Comparison of ENCODE assay signal across 22 mouse cellular contexts in the genomic region with DNA sequence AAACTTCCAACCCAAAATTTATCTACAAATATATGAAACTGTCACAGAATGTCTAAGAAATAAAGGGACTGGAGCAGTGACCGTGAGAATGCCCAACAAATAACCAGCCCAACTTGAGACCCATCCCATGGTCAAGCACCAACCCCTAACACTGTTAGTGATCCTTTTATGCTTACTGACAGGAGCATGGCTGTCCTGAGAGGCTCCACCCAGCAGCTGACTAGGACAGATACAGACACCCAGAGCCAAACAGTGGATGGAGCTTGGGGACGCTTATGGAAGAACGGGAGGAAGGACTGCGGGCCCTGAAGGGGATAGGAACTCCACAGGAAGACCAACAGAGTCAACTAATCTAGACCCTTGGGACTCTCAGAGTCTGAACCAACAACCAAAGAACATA. TPM values are rescaled to one million over a fixed set of nuclear protein-coding genes. Genes with fewer than 3 reads are reported as not detected.
DNase-seq lines count a peak whose midpoint lies in the region; ATAC-seq lines count a peak whose summit lies in the region.
"Had no signal": no experiment of that assay in that cellular context is flagged by ENCODE, and none has a peak within 500 bp of the region (broad histone marks: within the 10 kb centered on the region; RNA-seq: fewer than 3 reads in every experiment).

No protein-coding gene starts in this region.

- H3K9me3 ChIP-seq in heart, embryonic 10.5 days, result no peaks in the 10 kb centered on the region
- H3K9me3 ChIP-seq in heart, embryonic 11.5 days (replicated peaks; ENCODE audit: control insufficient read depth, low read length), result no peaks in the 10 kb centered on the region
- H3K9me3 ChIP-seq in liver, embryonic 11.5 days (ENCODE audit: control insufficient read depth, low read length), result no peaks in the 10 kb centered on the region
- H3K9me3 ChIP-seq in liver, embryonic 15.5 days (replicated peaks), result no peaks in the 10 kb centered on the region
- H3K9me3 ChIP-seq: embryonic facial prominence, embryonic 12.5 days; embryonic facial prominence, embryonic 15.5 days; hindbrain, embryonic 12.5 days; hindbrain, embryonic 15.5 days had no signal

- H3K9ac ChIP-seq in heart, embryonic 11.5 days (ENCODE audit: low read depth, low read length), result no peak overlapping the region
- no peak overlapping the region for H3K9ac ChIP-seq in liver, embryonic 11.5 days (ENCODE audit: low read depth, low read length)
- H3K9ac ChIP-seq in liver, embryonic 15.5 days, result no peak overlapping the region
- H3K9ac ChIP-seq: embryonic facial prominence, embryonic 12.5 days; embryonic facial prominence, embryonic 15.5 days; forebrain, postnatal 0 days; hindbrain, embryonic 12.5 days; hindbrain, embryonic 15.5 days had no signal

- no peak overlapping the region for H3K27ac ChIP-seq in heart, embryonic 10.5 days
- no peak overlapping the region for H3K27ac ChIP-seq in heart, embryonic 11.5 days (ENCODE audit: low read depth, low read length)
- no peak overlapping the region for H3K27ac ChIP-seq in liver, embryonic 11.5 days (ENCODE audit: low read depth, low read length)
- H3K27ac ChIP-seq in liver, embryonic 15.5 days (replicated peaks), result peak overlapping the region; percentile 33; the same call in 1 of the 2 replicates
- H3K27ac ChIP-seq: embryonic facial prominence, embryonic 12.5 days; embryonic facial prominence, embryonic 15.5 days; hindbrain, embryonic 12.5 days; hindbrain, embryonic 15.5 days had no signal

- peak; percentile 51 for DNase-seq in heart, embryonic 10.5 days (ENCODE audit: low spot score)
- no peak for DNase-seq in liver, embryonic 11.5 days (ENCODE audit: low spot score)
- no peak for DNase-seq in layer of hippocampus, postnatal 36 days
- no peak for DNase-seq in adrenal gland, postnatal 4 days (ENCODE audit: low spot score in 2 of 2)
- DNase-seq in right cerebral cortex, adult 18-20 months, result no peak
- DNase-seq: adrenal gland, postnatal 10 days; adrenal gland, postnatal 36 days; cerebellum, adult 11 months; cerebellum, adult 2 months; cerebellum, adult 9-11 months; cerebellum, postnatal 25 days; forebrain, postnatal 0 days; gastrocnemius, postnatal 25 days; heart, adult 18-20 months had no signal

- H3K4me2 ChIP-seq in heart, embryonic 11.5 days, result no peak overlapping the region
- H3K4me2 ChIP-seq in liver, embryonic 11.5 days, result no peak overlapping the region
- H3K4me2 ChIP-seq in liver, embryonic 15.5 days, result no peak overlapping the region
- H3K4me2 ChIP-seq: embryonic facial prominence, embryonic 12.5 days; embryonic facial prominence, embryonic 15.5 days; hindbrain, embryonic 12.5 days; hindbrain, embryonic 15.5 days had no signal

- ATAC-seq in heart, embryonic 11.5 days (replicated peaks; ENCODE audit: insufficient number of reproducible peaks, low FRiP score, low TSS enrichment), result no peak
- peak; percentile 65; the same call in 1 of the 2 replicates for ATAC-seq in liver, embryonic 11.5 days (replicated peaks; ENCODE audit: low FRiP score)
- ATAC-seq in liver, embryonic 15.5 days (ENCODE audit: insufficient read depth), result peak; percentile 58
- ATAC-seq: forebrain, embryonic 14.5 days; forebrain, postnatal 0 days; Patski had no signal

- peaks cover 92% of the 10 kb centered on the region for H3K36me3 ChIP-seq in heart, embryonic 10.5 days
- H3K36me3 ChIP-seq in heart, embryonic 11.5 days (ENCODE audit: control insufficient read depth, insufficient read depth, low read length), result peaks cover 49% of the 10 kb centered on the region
- H3K36me3 ChIP-seq in liver, embryonic 11.5 days (ENCODE audit: control insufficient read depth, insufficient read depth, low read length), result peaks cover 56% of the 10 kb centered on the region
- peaks cover 95% of the 10 kb centered on the region for H3K36me3 ChIP-seq in liver, embryonic 15.5 days (replicated peaks)

- no peak overlapping the region for H3K4me3 ChIP-seq in heart, embryonic 10.5 days
- no peak overlapping the region for H3K4me3 ChIP-seq in heart, embryonic 11.5 days (ENCODE audit: low read depth, low read length)
- H3K4me3 ChIP-seq in liver, embryonic 11.5 days (ENCODE audit: low read depth, low read length), result no peak overlapping the region
- no peak overlapping the region for H3K4me3 ChIP-seq in liver, embryonic 15.5 days (replicated peaks)
- H3K4me3 ChIP-seq: embryonic facial prominence, embryonic 12.5 days; embryonic facial prominence, embryonic 15.5 days; hindbrain, embryonic 12.5 days; hindbrain, embryonic 15.5 days had no signal

- no peaks in the 10 kb centered on the region for H3K4me1 ChIP-seq in heart, embryonic 10.5 days
- H3K4me1 ChIP-seq in heart, embryonic 11.5 days (ENCODE audit: control insufficient read depth, insufficient read depth, low read length), result no peaks in the 10 kb centered on the region
- H3K4me1 ChIP-seq in liver, embryonic 11.5 days (replicated peaks; ENCODE audit: control insufficient read depth, insufficient read depth, low read length), result no peaks in the 10 kb centered on the region
- H3K4me1 ChIP-seq in liver, embryonic 15.5 days (replicated peaks), result peaks cover 9% of the 10 kb centered on the region
- H3K4me1 ChIP-seq: embryonic facial prominence, embryonic 12.5 days; embryonic facial prominence, embryonic 15.5 days; hindbrain, embryonic 12.5 days; hindbrain, embryonic 15.5 days had no signal

- no peaks in the 10 kb centered on the region for H3K27me3 ChIP-seq in heart, embryonic 10.5 days (ENCODE audit: insufficient read depth, poor library complexity, severe bottlenecking)
- no peaks in the 10 kb centered on the region for H3K27me3 ChIP-seq in heart, embryonic 11.5 days (ENCODE audit: control insufficient read depth, insufficient read depth, low read length)
- no peaks in the 10 kb centered on the region for H3K27me3 ChIP-seq in liver, embryonic 11.5 days (replicated peaks; ENCODE audit: control insufficient read depth, insufficient read depth, low read length)
- no peaks in the 10 kb centered on the region for H3K27me3 ChIP-seq in liver, embryonic 15.5 days
- H3K27me3 ChIP-seq: embryonic facial prominence, embryonic 12.5 days; embryonic facial prominence, embryonic 15.5 days; hindbrain, embryonic 12.5 days; hindbrain, embryonic 15.5 days; Patski had no signal

- WGBS in heart, embryonic 10.5 days, result 82% methylated on average over 4 of the region's 4 CpGs
- WGBS in heart, embryonic 11.5 days (ENCODE audit: insufficient replicate concordance), result 87% methylated on average over 4 of the region's 4 CpGs
- WGBS in liver, embryonic 11.5 days, result 69% methylated on average over 4 of the region's 4 CpGs
- WGBS in liver, embryonic 15.5 days (ENCODE audit: insufficient replicate concordance), result 48% methylated on average over 4 of the region's 4 CpGs

RNA-seq across cellular contexts. Expression of a gene that starts 22.9 kb away (rescaled TPM):
- 24.4 and 26.3 TPM in 2 replicates for polyA plus RNA-seq in heart, embryonic 10.5 days (2016; fragmentation: Nextera tagmentation; extraction: Ambion mirVana)
- 30.9 and 37.5 TPM in 2 replicates for polyA plus RNA-seq in heart, embryonic 11.5 days (2014; fragmentation: Nextera tagmentation; extraction: Ambion mirVana)
- 33.8 and 40.0 TPM in 2 replicates for polyA plus RNA-seq in liver, embryonic 11.5 days (2014; fragmentation: Nextera tagmentation; extraction: Ambion mirVana)
- polyA plus RNA-seq in liver, embryonic 15.5 days (2015; fragmentation: Nextera tagmentation; extraction: Ambion mirVana), result 40.8 and 45.0 TPM in 2 replicates
- total RNA-seq in layer of hippocampus, postnatal 36 days (2021), result 100 to 1,000 TPM; 119 to 122 TPM
- 100 to 1,000 TPM; 162 to 186 TPM for total RNA-seq in adrenal gland, postnatal 4 days (2021)

RNA-seq across cellular contexts. Expression of a gene that starts 44.4 kb away (rescaled TPM):
- polyA plus RNA-seq in heart, embryonic 10.5 days (2016; fragmentation: Nextera tagmentation; extraction: Ambion mirVana), result 150 and 166 TPM in 2 replicates
- polyA plus RNA-seq in heart, embryonic 11.5 days (2014; fragmentation: Nextera tagmentation; extraction: Ambion mirVana), result 147 and 150 TPM in 2 replicates
- 77.6 and 82.7 TPM in 2 replicates for polyA plus RNA-seq in liver, embryonic 11.5 days (2014; fragmentation: Nextera tagmentation; extraction: Ambion mirVana)
- polyA plus RNA-seq in liver, embryonic 15.5 days (2015; fragmentation: Nextera tagmentation; extraction: Ambion mirVana), result 49.1 and 50.1 TPM in 2 replicates
- 10 to 100 TPM; 28.7 to 33.1 TPM for total RNA-seq in layer of hippocampus, postnatal 36 days (2021)
- total RNA-seq in adrenal gland, postnatal 4 days (2021), result 10 to 100 TPM; 39.6 to 42.8 TPM

RNA-seq across cellular contexts. Expression of a gene that starts 44.9 kb away (rescaled TPM):
- 26.1 and 33.5 TPM in 2 replicates for polyA plus RNA-seq in heart, embryonic 10.5 days (2016; fragmentation: Nextera tagmentation; extraction: Ambion mirVana)
- polyA plus RNA-seq in heart, embryonic 11.5 days (2014; fragmentation: Nextera tagmentation; extraction: Ambion mirVana), result 25.4 and 25.6 TPM in 2 replicates
- 38.1 and 38.8 TPM in 2 replicates for polyA plus RNA-seq in liver, embryonic 11.5 days (2014; fragmentation: Nextera tagmentation; extraction: Ambion mirVana)
- polyA plus RNA-seq in liver, embryonic 15.5 days (2015; fragmentation: Nextera tagmentation; extraction: Ambion mirVana), result 8.8 and 9.5 TPM in 2 replicates
- total RNA-seq in layer of hippocampus, postnatal 36 days (2021), result 10 to 100 TPM; 32.4 to 38.1 TPM
- total RNA-seq in adrenal gland, postnatal 4 days (2021), result 10 to 100 TPM; 28.8 to 28.9 TPM
